Mouse (Mus musculus) limb, embryonic 12.5 days (tissue): ENCODE data around the gene Gatad2b. TPM values are rescaled to one million over a fixed set of nuclear protein-coding genes. Genes with fewer than 3 reads are reported as not detected.

ENCODE experiments used
- ATAC-seq: fragments of 200-750 bp; cut with Nextera tagmentation; 2 replicates; pipeline ENCODE4 v1.8.0; 2017; ENCODE audit warnings: low read depth, moderate TSS enrichment; ENCODE audit not compliant: insufficient number of reproducible peaks, insufficient read depth, low FRiP score, low TSS enrichment
- H3K27ac ChIP-seq: fragments of 300-500 bp; sonication (generic); 2 replicates; pipeline ENCODE4 v1.5.1; 2016; ENCODE audit warnings: mild to moderate bottlenecking, moderate library complexity
- H3K27me3 ChIP-seq: fragments of 300-500 bp; sonication (generic); 2 replicates; pipeline ENCODE4 v1.6.1; 2016; ENCODE audit warnings: mild to moderate bottlenecking, moderate library complexity
- H3K36me3 ChIP-seq: fragments of 300-500 bp; sonication (generic); 2 replicates; pipeline ENCODE4 v1.6.1; 2016; ENCODE audit warnings: mild to moderate bottlenecking, moderate library complexity
- H3K4me1 ChIP-seq: fragments of 300-500 bp; sonication (generic); replicated peaks from 2 replicates; pipeline ENCODE4 v1.6.1; 2016
- H3K4me2 ChIP-seq: fragments of 300-500 bp; sonication (generic); 2 replicates; pipeline ENCODE4 v1.6.1; 2016; ENCODE audit warnings: mild to moderate bottlenecking, moderate library complexity
- H3K4me3 ChIP-seq: fragments of 300-500 bp; sonication (generic); replicated peaks from 2 replicates; pipeline ENCODE4 v1.5.1; 2016; ENCODE audit warnings: mild to moderate bottlenecking
- H3K9ac ChIP-seq: fragments of 300-500 bp; sonication (generic); replicated peaks from 2 replicates; pipeline ENCODE4 v1.6.1; 2016; ENCODE audit warnings: mild to moderate bottlenecking, moderate library complexity
- H3K9me3 ChIP-seq: fragments of 300-500 bp; sonication (generic); 2 replicates; pipeline ENCODE4 v1.6.1; 2016; ENCODE audit warnings: mild to moderate bottlenecking, moderate library complexity
- WGBS: fragments of 180-500 bp; shearing (Covaris S2); methylation state at CpG from one replicate; pipeline ENCODE4 v1.1.7; 2016; 5-methylcytosine and 5-hydroxymethylcytosine counted together
- polyA plus RNA-seq: library from polyadenylated mRNA; unstranded; fragments of >200 nt; fragmentation: Nextera tagmentation; extraction: Ambion mirVana; gene quantifications from 2 replicates; pipeline ENCODE4 v1.2.1, GENCODE M21; 2016

Gene Gatad2b
- polyA plus RNA-seq, 1 experiment from 2014 or later = 19.5 TPM

DNA sequence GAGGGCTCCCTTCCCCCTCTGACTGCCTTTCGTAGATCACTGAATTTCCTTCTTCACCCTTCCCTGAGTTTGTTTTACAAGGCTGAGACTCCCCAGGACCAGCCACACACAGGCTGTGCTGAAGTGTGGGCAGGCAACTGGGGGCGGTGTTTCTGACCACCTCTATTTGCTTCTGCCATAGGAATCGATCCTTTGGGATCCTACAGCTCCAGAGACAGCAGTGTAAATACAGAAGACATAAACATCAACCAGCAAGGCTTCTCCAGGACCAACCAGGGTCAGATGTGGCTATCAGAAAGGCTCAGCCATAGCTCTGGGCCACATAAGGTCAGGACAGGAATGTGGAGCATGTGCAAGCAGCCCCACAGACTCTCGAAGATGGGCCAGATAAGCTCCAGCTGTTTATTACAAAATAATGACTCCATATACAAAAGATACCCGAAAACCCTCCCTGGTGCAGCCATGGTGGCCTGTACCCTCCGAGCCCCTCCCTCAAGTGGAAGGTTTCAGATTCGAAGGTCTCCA, 91.9 kb downstream of the Gatad2b start:
- H3K4me2 ChIP-seq = no peak overlapping the region
- H3K4me3 ChIP-seq = no peak overlapping the region
- peaks cover 23% of the 10 kb centered on the region for H3K4me1 ChIP-seq
- H3K27me3 ChIP-seq = no peaks in the 10 kb centered on the region
- H3K27ac ChIP-seq = no peak overlapping the region
- peaks cover 29% of the 10 kb centered on the region for H3K36me3 ChIP-seq
- WGBS = 68% methylated on average over 7 of the region's 7 CpGs
- no peak overlapping the region for H3K9ac ChIP-seq
- H3K9me3 ChIP-seq = no peaks in the 10 kb centered on the region
- no peak for ATAC-seq

DNA sequence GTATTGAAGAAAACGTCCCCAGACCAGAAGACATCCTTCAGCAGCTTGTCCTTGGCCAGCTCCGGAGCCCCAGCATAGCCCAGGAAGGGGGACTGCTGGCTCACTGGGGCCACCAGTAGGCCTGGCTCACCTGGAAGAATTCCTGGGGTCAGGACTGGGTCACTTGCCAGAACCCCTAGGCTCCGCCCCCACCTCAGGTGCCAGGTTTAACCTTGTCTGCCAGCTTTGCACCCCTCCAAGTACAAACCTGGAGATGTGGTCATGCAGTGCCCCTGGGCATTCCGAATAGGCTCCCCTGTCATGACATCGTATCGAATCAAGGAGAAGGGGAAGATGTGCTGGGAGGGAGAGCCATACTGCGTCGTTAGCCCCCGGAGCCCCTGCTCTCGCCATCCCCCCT, 93.8 kb downstream of the Gatad2b start:
- ATAC-seq = no peak
- no peak overlapping the region for H3K9ac ChIP-seq
- no peaks in the 10 kb centered on the region for H3K9me3 ChIP-seq
- H3K4me1 ChIP-seq = peaks cover 36% of the 10 kb centered on the region
- peaks cover 39% of the 10 kb centered on the region for H3K36me3 ChIP-seq
- H3K27me3 ChIP-seq = no peaks in the 10 kb centered on the region
- WGBS = 92% methylated on average over 10 of the region's 10 CpGs
- H3K4me2 ChIP-seq = no peak overlapping the region
- H3K27ac ChIP-seq = no peak overlapping the region
- H3K4me3 ChIP-seq = no peak overlapping the region

DNA sequence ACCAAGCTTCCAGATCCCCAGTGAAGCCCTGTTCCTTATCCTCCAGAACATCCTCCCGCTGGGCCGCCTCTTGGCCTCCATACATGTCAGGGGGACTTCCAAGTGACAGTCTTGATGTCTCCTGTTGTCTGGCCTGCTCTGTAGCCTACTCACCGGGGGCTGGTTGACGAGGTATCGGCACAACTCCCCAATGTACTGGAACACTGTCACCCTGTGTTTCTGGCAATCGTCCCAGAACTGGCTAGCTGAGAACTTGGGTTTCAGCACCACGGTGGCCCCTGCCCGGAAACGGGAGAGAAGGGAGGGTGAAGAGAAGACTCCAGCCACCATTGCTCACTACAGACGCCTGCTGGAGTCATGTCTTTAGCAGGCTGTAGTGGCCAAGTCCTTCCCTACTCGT, 94.5 kb downstream of the Gatad2b start:
- ATAC-seq = no peak
- H3K36me3 ChIP-seq = peaks cover 45% of the 10 kb centered on the region
- peak overlapping the region; percentile 83 for H3K4me2 ChIP-seq
- peak overlapping the region; percentile 69; the same call in 1 of the 2 replicates for H3K4me3 ChIP-seq
- no peaks in the 10 kb centered on the region for H3K9me3 ChIP-seq
- H3K4me1 ChIP-seq = peaks cover 36% of the 10 kb centered on the region
- WGBS = 79% methylated on average over 11 of the region's 11 CpGs
- no peak overlapping the region for H3K9ac ChIP-seq
- no peaks in the 10 kb centered on the region for H3K27me3 ChIP-seq
- H3K27ac ChIP-seq = no peak overlapping the region

DNA sequence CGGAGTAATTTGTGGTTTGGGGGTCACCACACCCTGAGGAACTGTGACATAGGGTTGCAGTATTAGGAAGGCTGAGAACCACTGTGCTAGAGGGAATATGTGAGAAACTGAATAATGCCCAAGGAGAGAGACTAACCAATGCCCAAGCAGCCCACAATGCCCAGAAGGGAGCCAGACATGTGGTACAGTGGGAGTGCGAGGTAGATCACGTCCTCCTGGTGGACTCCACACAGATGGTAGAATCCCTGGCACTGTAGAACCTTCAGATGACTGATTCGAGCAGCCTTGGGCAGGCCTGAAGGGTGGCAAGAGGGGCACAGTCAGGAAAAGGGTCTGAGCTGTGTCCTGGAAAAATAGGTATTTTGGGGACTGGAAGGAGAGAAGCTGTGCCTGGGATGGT, 95.2 kb downstream of the Gatad2b start:
- Histone ChIP-seq H3K4me3 (peak overlapping the region; percentile 69), H3K9me3 (no peaks in the 10 kb centered on the region), H3K4me2 (peak overlapping the region; percentile 83), H3K27ac (no peak overlapping the region), H3K27me3 (no peaks in the 10 kb centered on the region), H3K36me3 (peaks cover 52% of the 10 kb centered on the region), H3K9ac (peak overlapping the region; percentile 87; the same call in 1 of the 2 replicates), H3K4me1 (peaks cover 36% of the 10 kb centered on the region)
- WGBS = 81% methylated on average over 4 of the region's 4 CpGs
- ATAC-seq = no peak

DNA sequence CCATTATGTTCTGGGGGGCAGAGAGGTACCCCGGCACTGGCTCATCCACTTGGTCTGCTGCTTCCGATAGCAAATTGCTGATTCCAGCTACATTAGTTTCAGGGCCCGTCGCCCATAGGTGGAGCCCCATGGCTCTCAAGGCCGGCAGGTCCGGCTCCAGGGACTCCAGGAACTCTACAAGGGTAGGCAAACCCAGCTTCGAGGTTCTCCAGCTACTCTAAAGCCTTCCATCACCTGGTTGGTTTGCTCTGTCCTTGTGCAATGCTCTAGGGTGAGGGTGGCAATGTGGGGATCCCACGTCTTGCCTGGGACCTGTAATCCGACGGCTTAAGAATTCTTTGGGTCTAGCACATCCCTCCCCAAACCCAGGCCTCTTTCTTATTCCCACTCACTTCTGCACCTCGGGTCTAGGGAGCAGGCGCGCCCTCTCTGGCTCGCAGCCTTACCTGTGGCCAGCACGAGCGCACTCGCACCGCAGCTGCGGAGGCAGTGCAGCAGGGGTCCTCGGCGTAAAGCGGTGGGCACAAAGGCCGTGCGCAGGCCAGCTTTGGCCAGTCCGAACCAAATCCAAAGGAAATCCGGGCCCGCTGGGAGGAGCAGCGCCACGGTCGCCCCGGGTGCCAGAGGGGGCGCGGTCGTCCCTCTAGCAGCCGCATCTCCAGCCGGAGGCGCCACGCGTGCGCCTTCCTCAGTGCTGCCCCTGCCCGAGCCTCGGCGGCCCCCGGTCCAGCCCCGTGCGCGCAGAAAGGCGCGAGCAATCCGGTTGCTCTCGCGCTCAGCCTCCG, 95.9 kb downstream of the Gatad2b start:
- 3% methylated on average over 53 of the region's 53 CpGs for whole genome bisulfite sequencing
- Histone ChIP-seq H3K9me3 (no peaks in the 10 kb centered on the region), H3K27me3 (no peaks in the 10 kb centered on the region), H3K4me1 (peaks cover 36% of the 10 kb centered on the region), H3K4me2 (peak overlapping the region; percentile 83), H3K4me3 (peak overlapping the region; percentile 69), H3K27ac (peak overlapping the region; percentile 99), H3K9ac (peak overlapping the region; percentile 87), H3K36me3 (peaks cover 60% of the 10 kb centered on the region)
- ATAC-seq = peak; percentile 56; the same call in 1 of the 2 replicates

DNA sequence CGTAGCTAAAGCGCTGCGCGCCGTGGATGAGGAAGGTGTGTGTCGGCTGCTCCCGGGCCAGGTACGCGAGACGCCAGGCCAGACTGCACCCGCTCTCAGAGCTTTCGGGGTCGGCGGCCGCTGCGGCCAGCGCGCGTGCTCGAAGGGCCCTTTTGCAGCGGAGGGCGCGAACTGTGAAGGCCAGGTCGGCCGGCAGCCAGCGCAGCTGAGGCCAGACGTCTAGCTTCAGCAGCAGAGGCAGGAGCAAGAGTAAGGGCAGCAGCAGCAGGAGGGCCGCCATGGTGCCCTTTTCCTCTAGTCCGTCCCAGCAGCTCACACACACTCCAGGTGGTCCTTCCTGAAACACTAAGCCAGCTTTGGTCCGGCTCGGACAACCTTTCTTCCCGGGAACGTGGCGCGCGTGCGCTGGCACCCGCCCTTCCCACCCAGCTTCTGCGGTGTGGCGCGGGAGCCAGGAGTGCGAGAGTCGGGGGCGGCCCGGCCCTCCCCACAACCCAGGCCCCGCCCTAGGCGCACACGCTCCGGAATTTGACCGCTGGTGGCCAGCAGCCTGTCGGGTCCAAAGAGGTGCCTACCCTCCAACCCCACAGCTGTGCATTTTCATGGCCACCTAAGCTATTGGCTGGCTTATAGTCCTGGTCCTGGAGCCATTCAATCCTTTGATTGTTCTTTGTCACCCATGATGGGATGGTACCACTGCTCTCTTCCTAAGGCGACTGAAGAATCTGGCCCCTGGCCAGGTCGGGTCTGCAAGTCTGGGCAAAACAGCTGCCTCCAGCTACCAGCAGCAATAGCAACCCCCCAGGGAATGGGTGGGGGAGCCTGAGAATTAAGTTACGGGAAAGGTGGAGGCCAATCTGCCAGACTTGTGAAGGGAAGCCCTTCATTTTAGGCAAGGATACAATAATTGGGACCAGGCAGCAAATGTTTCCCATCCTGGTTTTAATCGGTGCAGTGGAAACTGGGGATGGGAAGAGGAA, 96.8 kb downstream of the Gatad2b start, which contains the start of gene Slc27a3:
Slc27a3 (minus strand) TSS at position 428 of the 980 bp plus-strand sequence.
- ATAC-seq = peak; percentile 72
- Histone ChIP-seq H3K4me1 (peaks cover 36% of the 10 kb centered on the region), H3K4me3 (peak within 1 kb of the TSS; percentile 69), H3K36me3 (peaks cover 65% of the 10 kb centered on the region), H3K9ac (peak within 1 kb of the TSS; percentile 87), H3K27ac (peak within 1 kb of the TSS; percentile 99), H3K4me2 (peak within 1 kb of the TSS; percentile 83), H3K9me3 (no peaks in the 10 kb centered on the region), H3K27me3 (no peaks in the 10 kb centered on the region)
- WGBS = under 1% methylated on average over 55 of the region's 55 CpGs

DNA sequence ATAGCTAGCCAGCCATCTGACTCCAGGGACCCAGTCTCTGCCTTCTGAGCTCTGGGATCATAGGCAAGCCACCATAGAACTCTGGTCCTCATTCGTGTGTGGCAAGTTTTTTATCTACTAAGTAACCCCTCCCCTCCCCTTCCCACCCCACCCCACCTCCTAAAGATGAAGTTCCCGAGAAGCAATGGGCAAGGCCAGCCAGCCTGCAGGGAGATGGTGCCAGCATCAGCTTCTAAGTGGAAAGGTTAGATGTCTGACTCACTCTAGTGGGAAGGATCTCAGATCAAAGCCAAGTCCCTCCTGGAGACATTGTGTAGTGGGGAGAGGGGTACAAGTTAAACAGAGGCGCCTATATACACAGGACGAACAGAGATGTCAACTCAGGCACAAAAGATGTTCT, 98.0 kb downstream of the Gatad2b start:
- no peak for ATAC-seq
- Histone ChIP-seq H3K4me3 (0 out of 2 replicates have a peak overlapping the region, but pooled peaks have one; percentile 69), H3K27ac (peak overlapping the region; percentile 99), H3K9me3 (no peaks in the 10 kb centered on the region), H3K27me3 (no peaks in the 10 kb centered on the region), H3K36me3 (peaks cover 65% of the 10 kb centered on the region), H3K4me2 (peak overlapping the region; percentile 83; the same call in 1 of the 2 replicates), H3K4me1 (peaks cover 36% of the 10 kb centered on the region), H3K9ac (peak overlapping the region; percentile 87; the same call in 1 of the 2 replicates)
- WGBS = 52% methylated on average over 4 of the region's 4 CpGs

DNA sequence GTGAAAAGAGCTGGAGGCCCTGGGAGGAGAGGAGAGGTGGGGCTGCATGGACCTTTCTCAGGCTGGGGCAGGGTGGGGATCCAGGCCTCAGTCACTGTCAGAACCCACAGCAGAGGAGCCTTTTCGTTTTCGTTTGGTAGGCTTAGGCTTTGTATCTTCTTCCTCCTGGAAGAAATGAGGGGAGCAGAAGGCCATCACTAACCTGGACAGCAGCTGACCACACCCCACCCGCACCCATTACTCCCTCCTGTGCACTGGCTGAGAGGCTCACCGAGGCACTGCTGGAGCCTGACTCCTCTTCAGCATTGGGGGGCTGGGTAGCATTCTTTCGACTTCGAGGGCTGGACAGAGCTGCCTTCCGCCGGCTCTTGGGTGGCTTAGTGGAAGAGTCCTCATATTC, 99.0 kb downstream of the Gatad2b start:
- Histone ChIP-seq H3K27me3 (no peaks in the 10 kb centered on the region), H3K4me1 (peaks cover 36% of the 10 kb centered on the region), H3K27ac (0 out of 2 replicates have a peak overlapping the region, but pooled peaks have one; percentile 25), H3K4me3 (no peak overlapping the region), H3K4me2 (no peak overlapping the region), H3K9ac (no peak overlapping the region), H3K9me3 (no peaks in the 10 kb centered on the region), H3K36me3 (peaks cover 65% of the 10 kb centered on the region)
- WGBS = 89% methylated on average over 8 of the region's 8 CpGs
- ATAC-seq = no peak

DNA sequence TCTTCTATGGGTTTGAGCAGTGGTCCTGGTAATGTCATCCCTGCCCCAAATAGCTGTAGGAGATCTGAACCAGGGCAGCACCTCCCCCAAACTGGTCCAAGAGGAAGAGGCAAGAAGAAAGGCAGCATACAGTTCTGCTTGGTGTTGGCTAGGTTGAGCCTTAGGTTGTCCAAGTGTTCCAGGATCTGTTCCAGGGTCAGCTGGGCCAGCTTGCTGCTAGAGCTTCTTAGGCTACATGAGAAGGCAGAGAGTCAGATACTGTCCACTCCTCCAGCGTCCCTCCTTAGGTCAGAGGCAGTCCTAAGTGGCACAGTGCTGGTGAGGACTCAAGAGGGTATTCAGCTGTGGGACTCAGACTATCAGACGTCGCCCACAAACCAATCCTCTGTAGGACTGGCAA, 99.7 kb downstream of the Gatad2b start:
- ATAC-seq = no peak
- peaks cover 68% of the 10 kb centered on the region for H3K36me3 ChIP-seq
- no peaks in the 10 kb centered on the region for H3K27me3 ChIP-seq
- H3K27ac ChIP-seq = no peak overlapping the region
- H3K9ac ChIP-seq = no peak overlapping the region
- H3K4me2 ChIP-seq = no peak overlapping the region
- no peaks in the 10 kb centered on the region for H3K9me3 ChIP-seq
- peaks cover 29% of the 10 kb centered on the region for H3K4me1 ChIP-seq
- 88% methylated on average over 3 of the region's 3 CpGs for WGBS
- H3K4me3 ChIP-seq = no peak overlapping the region

DNA sequence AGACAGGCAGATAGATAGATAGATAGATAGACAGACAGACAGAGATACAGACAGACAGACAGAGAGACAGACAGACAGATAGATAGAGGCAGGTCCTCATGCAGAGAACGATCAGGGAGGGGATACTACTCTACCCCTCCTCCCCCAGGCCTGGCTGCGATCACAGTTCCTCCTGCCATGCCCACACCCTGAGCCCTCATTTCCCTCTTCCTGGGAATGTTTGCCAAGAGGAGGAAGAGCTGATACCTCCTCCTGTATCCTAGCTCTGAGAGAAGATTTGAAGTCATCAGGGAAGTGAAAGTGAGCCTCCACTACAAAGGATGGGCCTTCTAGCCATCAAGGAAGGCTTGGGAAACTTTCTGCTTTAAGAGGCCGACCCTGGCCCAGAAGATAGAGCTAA, 102.7 kb downstream of the Gatad2b start:
- no peak for ATAC-seq
- H3K4me3 ChIP-seq = no peak overlapping the region
- H3K4me2 ChIP-seq = no peak overlapping the region
- H3K9me3 ChIP-seq = no peaks in the 10 kb centered on the region
- no peak overlapping the region for H3K27ac ChIP-seq
- no peak overlapping the region for H3K9ac ChIP-seq
- H3K4me1 ChIP-seq = peaks cover 6% of the 10 kb centered on the region
- H3K27me3 ChIP-seq = no peaks in the 10 kb centered on the region
- WGBS = 85% methylated on average over 3 of the region's 3 CpGs
- H3K36me3 ChIP-seq = peaks cover 96% of the 10 kb centered on the region

DNA sequence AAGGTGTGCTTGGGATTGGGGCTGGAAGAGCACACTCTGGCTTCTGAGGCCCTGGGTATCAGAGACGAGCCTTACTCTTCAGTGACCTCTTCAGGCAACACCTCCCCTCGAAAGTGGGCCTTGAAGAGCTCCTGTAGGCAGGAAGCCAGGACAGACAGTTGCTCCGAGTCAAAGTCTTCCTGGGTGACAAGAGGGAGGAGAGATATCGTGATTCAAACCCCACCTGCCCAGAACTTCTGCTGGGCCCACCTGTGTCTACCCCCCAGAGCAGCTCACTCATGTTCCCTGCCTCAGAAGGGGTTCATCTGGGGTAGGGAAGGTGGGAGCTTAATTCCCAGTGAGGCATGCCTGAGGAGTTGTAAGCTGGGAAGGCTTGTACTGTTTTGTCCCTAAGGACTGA, 108.0 kb downstream of the Gatad2b start:
- H3K4me2 ChIP-seq = no peak overlapping the region
- no peak overlapping the region for H3K27ac ChIP-seq
- H3K9me3 ChIP-seq = no peaks in the 10 kb centered on the region
- no peaks in the 10 kb centered on the region for H3K4me1 ChIP-seq
- no peak overlapping the region for H3K4me3 ChIP-seq
- 70% methylated on average over 4 of the region's 4 CpGs for WGBS
- H3K27me3 ChIP-seq = no peaks in the 10 kb centered on the region
- H3K36me3 ChIP-seq = peaks cover 99% of the 10 kb centered on the region
- ATAC-seq = no peak
- no peak overlapping the region for H3K9ac ChIP-seq
